Mouse (Mus musculus) monocyte, adult 5-6 weeks (primary cell): Measurements from ENCODE around the gene Fndc3b. TPM values are rescaled to one million over a fixed set of nuclear protein-coding genes. Genes with fewer than 3 reads are reported as not detected.

Experiments used
- ATAC-seq: fragments of 153-309, 156-312 bp; replicated peaks from 2 replicates; pipeline ENCODE4 v1.8.0; 2017; ENCODE audit warnings: mild to moderate bottlenecking; ENCODE audit not compliant: low TSS enrichment, insufficient number of reproducible peaks, severe bottlenecking, poor library complexity, low FRiP score
- total RNA-seq: library from RNA; stranded (forward); fragments of 200-1000, 200-491, 200-594 nt; gene quantifications from 3 replicates; pipeline ENCODE4 v1.2.3, GENCODE M21; 2017

Fndc3b gene
- total RNA-seq, 1 experiment from 2014 or later = 14.0 TPM

- no peak for ATAC-seq
These were observed 247.7 kb downstream of the Fndc3b start for GRCm38 (mm10) chr3:27463373-27463772.

GRCm38 (mm10) chr3:27462934-27463333 is 248.2 kb downstream of the Fndc3b start:
- no peak for ATAC-seq

- no peak for ATAC-seq
These were observed 248.7 kb downstream of the Fndc3b start for GRCm38 (mm10) chr3:27462316-27462902.

- ATAC-seq = no peak
These were observed 249.2 kb downstream of the Fndc3b start for GRCm38 (mm10) chr3:27461861-27462260.

GRCm38 (mm10) chr3:27461037-27461436 is 250.1 kb downstream of the Fndc3b start:
- ATAC-seq = peak; percentile 59; the same call in 1 of the 2 replicates

- no peak for ATAC-seq
These were observed 252.7 kb downstream of the Fndc3b start for GRCm38 (mm10) chr3:27458416-27458815.

GRCm38 (mm10) chr3:27456514-27456913 is 254.6 kb downstream of the Fndc3b start:
- no peak for ATAC-seq

GRCm38 (mm10) chr3:27454402-27455195 is 256.5 kb downstream of the Fndc3b start:
- ATAC-seq = no peak

GRCm38 (mm10) chr3:27453453-27454098 is 257.5 kb downstream of the Fndc3b start:
- ATAC-seq = no peak

GRCm38 (mm10) chr3:27449447-27449846 is 261.7 kb downstream of the Fndc3b start:
- no peak for ATAC-seq

GRCm38 (mm10) chr3:27448367-27448766 is 262.7 kb downstream of the Fndc3b start:
- ATAC-seq = no peak

- ATAC-seq = no peak; the same call in 1 of the 2 replicates
These were observed 271.4 kb downstream of the Fndc3b start for GRCm38 (mm10) chr3:27439704-27440103.

GRCm38 (mm10) chr3:27435096-27435620 is 275.9 kb downstream of the Fndc3b start:
- ATAC-seq = no peak

GRCm38 (mm10) chr3:27432981-27433380 is 278.1 kb downstream of the Fndc3b start:
- ATAC-seq = no peak

- no peak for ATAC-seq
These were observed 280.4 kb downstream of the Fndc3b start for GRCm38 (mm10) chr3:27430621-27431263.

GRCm38 (mm10) chr3:27427406-27427805 is 283.7 kb downstream of the Fndc3b start:
- no peak for ATAC-seq

- ATAC-seq = no peak
These were observed 286.9 kb downstream of the Fndc3b start for GRCm38 (mm10) chr3:27424049-27424667.

- ATAC-seq = no peak
These were observed 288.6 kb downstream of the Fndc3b start for GRCm38 (mm10) chr3:27422521-27422920.

- no peak for ATAC-seq
These were observed 289.1 kb downstream of the Fndc3b start for GRCm38 (mm10) chr3:27421980-27422379.
